Mouse (Mus musculus) hindbrain, embryonic 11.5 days (tissue): ENCODE data around the gene Slc17a1. TPM values are rescaled to one million over a fixed set of nuclear protein-coding genes. Genes with fewer than 3 reads are reported as not detected.

Experiments
- ATAC-seq: fragments of 200-750 bp; cut with Nextera tagmentation; 2 replicates; pipeline ENCODE4 v1.8.0; 2017; ENCODE audit warnings: mild to moderate bottlenecking, moderate TSS enrichment, moderate library complexity; ENCODE audit not compliant: low FRiP score
- DNase-seq: peaks from one replicate; pipeline ENCODE4 v3.0.0-alpha.2; 2015; ENCODE audit warnings: low spot score
- H3K27ac ChIP-seq: fragments of 300-500 bp; sonication (generic); 2 replicates; pipeline ENCODE4 v1.5.1; 2014; ENCODE audit warnings: mild to moderate bottlenecking, low read depth, low read length
- H3K27me3 ChIP-seq: fragments of 300-500 bp; sonication (generic); 2 replicates; pipeline ENCODE4 v1.6.1; 2014; ENCODE audit warnings: mild to moderate bottlenecking, low read length, moderate library complexity, mixed read lengths; ENCODE audit not compliant: control insufficient read depth, insufficient read depth
- H3K36me3 ChIP-seq: fragments of 300-500 bp; sonication (generic); 2 replicates; pipeline ENCODE4 v1.6.1; 2014; ENCODE audit warnings: mild to moderate bottlenecking, low read length, moderate library complexity, mixed read lengths; ENCODE audit not compliant: control insufficient read depth, insufficient read depth
- H3K4me1 ChIP-seq: fragments of 300-500 bp; sonication (generic); replicated peaks from 2 replicates; pipeline ENCODE4 v1.6.1; 2014; ENCODE audit warnings: low read length, mixed read lengths; ENCODE audit not compliant: control insufficient read depth, insufficient read depth
- H3K4me2 ChIP-seq: fragments of 300-500 bp; sonication (generic); replicated peaks from 2 replicates; pipeline ENCODE4 v1.6.1; 2014; ENCODE audit warnings: mild to moderate bottlenecking, low read depth, low read length
- H3K4me3 ChIP-seq: fragments of 300-500 bp; sonication (generic); 2 replicates; pipeline ENCODE4 v1.5.1; 2014; ENCODE audit warnings: low read depth, low read length
- H3K9ac ChIP-seq: fragments of 300-500 bp; sonication (generic); 2 replicates; pipeline ENCODE4 v1.6.1; 2014; ENCODE audit warnings: low read depth, low read length
- H3K9me3 ChIP-seq: fragments of 300-500 bp; sonication (generic); 2 replicates; pipeline ENCODE4 v1.6.1; 2016; ENCODE audit warnings: low read length; ENCODE audit not compliant: control insufficient read depth
- WGBS: fragments of 180-500 bp; shearing (Covaris S2); extraction: QIAGEN DNeasy Blood & Tissue Kit; methylation state at CpG from one replicate; pipeline ENCODE4 v1.1.7; 2014; 5-methylcytosine and 5-hydroxymethylcytosine counted together
- polyA plus RNA-seq: library from polyadenylated mRNA; unstranded; fragments of >200 nt; fragmentation: Nextera tagmentation; extraction: Ambion mirVana; gene quantifications from 2 replicates; pipeline ENCODE4 v1.2.1, GENCODE M21; 2014

Gene Slc17a1
- polyA plus RNA-seq, 1 experiment from 2014 or later = not detected

- H3K9me3 ChIP-seq = no peaks in the 10 kb centered on the region
- WGBS = 88% methylated on average over 2 of the region's 2 CpGs
- H3K9ac ChIP-seq = no peak overlapping the region
- ATAC-seq = no peak
- no peak overlapping the region for H3K4me3 ChIP-seq
- H3K4me2 ChIP-seq = no peak overlapping the region
- no peaks in the 10 kb centered on the region for H3K36me3 ChIP-seq
- no peaks in the 10 kb centered on the region for H3K27me3 ChIP-seq
- H3K27ac ChIP-seq = no peak overlapping the region
- DNase-seq = no peak
- 0 out of 2 replicates have a peak, but pooled peaks cover 2% of the 10 kb centered on the region for H3K4me1 ChIP-seq
Measured at GRCm38 (mm10) chr13:23849299-23849698, 18.3 kb upstream of the Slc17a1 start.

- H3K9ac ChIP-seq = no peak overlapping the region
- H3K4me1 ChIP-seq = 0 out of 2 replicates have a peak, but pooled peaks cover under 1% of the 10 kb centered on the region
- H3K9me3 ChIP-seq = no peaks in the 10 kb centered on the region
- H3K27me3 ChIP-seq = no peaks in the 10 kb centered on the region
- ATAC-seq (no peak), DNase-seq (no peak)
- no peak overlapping the region for H3K4me3 ChIP-seq
- WGBS = 78% methylated on average over 3 of the region's 3 CpGs
- H3K36me3 ChIP-seq = no peaks in the 10 kb centered on the region
- H3K27ac ChIP-seq = no peak overlapping the region
- no peak overlapping the region for H3K4me2 ChIP-seq
Measured at GRCm38 (mm10) chr13:23856401-23856800, 11.1 kb upstream of the Slc17a1 start.

GRCm38 (mm10) chr13:23861815-23862214 lies 5.7 kb upstream of the Slc17a1 start:
- Histone ChIP-seq H3K9ac (no peak overlapping the region), H3K4me3 (no peak overlapping the region), H3K27me3 (no peaks in the 10 kb centered on the region), H3K27ac (no peak overlapping the region), H3K4me2 (no peak overlapping the region), H3K4me1 (no peaks in the 10 kb centered on the region), H3K36me3 (no peaks in the 10 kb centered on the region), H3K9me3 (no peaks in the 10 kb centered on the region)
- ATAC-seq = no peak
- no peak for DNase-seq

DNA sequence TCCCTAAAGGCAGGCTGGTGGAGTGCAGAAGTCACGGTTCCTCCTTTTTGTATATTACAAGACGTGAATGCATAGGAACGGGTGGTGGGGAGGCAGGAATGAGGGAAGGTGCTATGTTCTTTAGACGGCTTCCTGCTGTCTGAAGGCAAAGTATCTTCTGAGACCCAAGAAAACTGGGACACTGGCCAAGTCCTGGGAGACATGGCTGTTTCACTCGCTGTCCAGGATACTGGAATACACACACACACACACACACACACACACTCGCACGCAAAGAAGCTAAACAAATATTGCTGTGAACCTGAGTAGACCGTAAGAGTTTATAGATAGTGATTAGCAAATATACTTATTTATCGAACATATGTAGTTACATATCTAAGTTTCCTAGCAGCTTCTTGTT lies 2.8 kb upstream of the Slc17a1 start:
- H3K27me3 ChIP-seq = no peaks in the 10 kb centered on the region
- WGBS = 91% methylated on average over 9 of the region's 9 CpGs
- no peaks in the 10 kb centered on the region for H3K36me3 ChIP-seq
- ATAC-seq (no peak), DNase-seq (no peak)
- H3K4me2 ChIP-seq = no peak overlapping the region
- H3K9ac ChIP-seq = no peak overlapping the region
- no peaks in the 10 kb centered on the region for H3K4me1 ChIP-seq
- H3K4me3 ChIP-seq = no peak overlapping the region
- no peak overlapping the region for H3K27ac ChIP-seq
- H3K9me3 ChIP-seq = no peaks in the 10 kb centered on the region

- Histone ChIP-seq H3K9ac (no peak overlapping the region), H3K9me3 (no peaks in the 10 kb centered on the region), H3K36me3 (no peaks in the 10 kb centered on the region), H3K4me2 (no peak overlapping the region), H3K27me3 (no peaks in the 10 kb centered on the region), H3K4me1 (no peaks in the 10 kb centered on the region), H3K4me3 (no peak overlapping the region), H3K27ac (no peak overlapping the region)
- no peak for DNase-seq
- 77% methylated on average over 9 of the region's 9 CpGs for WGBS
- no peak for ATAC-seq
Measured at GRCm38 (mm10) chr13:23866086-23866710, 1.4 kb upstream of the Slc17a1 start.

DNA sequence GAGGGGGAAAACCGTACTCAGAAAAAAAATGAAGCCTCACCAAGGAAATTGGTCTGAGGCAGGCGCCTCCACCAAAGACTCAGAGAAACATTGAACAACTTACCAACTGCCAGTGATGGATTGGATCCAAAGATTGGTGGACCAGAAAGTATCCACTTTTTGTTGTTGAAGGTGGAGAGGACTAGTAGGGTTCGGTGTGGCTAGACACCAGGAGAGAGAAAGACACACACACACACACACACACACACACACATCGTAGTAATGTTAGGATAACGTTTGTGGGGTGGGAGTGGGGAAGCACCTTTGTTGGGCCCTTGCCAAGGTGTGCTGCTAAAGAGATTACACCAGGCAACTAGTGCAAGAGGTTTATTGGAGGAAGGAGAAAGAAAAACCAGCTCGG lies 550 bp upstream of the Slc17a1 start:
- Histone ChIP-seq H3K4me2 (no peak overlapping the region), H3K9me3 (no peaks in the 10 kb centered on the region), H3K9ac (no peak overlapping the region), H3K4me1 (no peaks in the 10 kb centered on the region), H3K27ac (no peak overlapping the region), H3K27me3 (no peaks in the 10 kb centered on the region), H3K36me3 (no peaks in the 10 kb centered on the region), H3K4me3 (no peak overlapping the region)
- DNase-seq (no peak), ATAC-seq (no peak)
- WGBS = 90% methylated on average over 6 of the region's 6 CpGs

DNA sequence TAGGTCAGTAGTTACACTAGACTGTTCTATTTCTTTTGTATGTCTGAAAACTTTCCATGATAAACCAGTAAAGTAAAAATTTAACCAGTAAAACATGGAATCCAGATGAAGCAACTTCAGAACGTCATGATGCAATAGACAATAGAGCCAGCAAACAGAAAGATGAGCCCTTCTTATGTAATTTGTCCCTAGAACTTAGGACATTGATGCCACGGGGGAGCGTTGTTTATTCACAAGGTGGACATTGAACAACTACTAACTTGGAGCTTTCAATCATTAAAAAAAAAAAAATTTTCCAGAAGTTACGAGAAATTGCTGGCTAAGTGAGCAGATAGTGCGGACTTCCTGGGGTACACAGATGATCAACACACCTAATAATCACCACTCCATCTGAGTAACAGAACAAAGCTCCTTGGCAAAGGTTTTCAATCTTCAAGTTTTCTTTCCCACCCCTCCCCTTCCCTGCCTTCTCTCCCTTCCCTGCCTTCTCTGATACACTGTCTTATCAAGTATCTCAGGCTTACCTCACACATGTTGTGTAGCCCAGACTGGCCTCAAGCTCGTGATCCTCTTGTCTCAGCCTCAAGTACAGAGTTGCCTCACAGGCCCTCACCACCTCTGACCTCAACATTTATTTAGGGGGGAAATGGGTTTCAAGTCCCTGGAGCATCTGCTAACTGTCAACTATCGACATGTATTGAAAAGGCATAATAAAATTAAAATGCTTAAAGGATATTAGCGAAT lies 1.4 kb downstream of the Slc17a1 start:
- Histone ChIP-seq H3K9me3 (no peaks in the 10 kb centered on the region), H3K27me3 (no peaks in the 10 kb centered on the region), H3K4me2 (no peak overlapping the region), H3K9ac (no peak overlapping the region), H3K4me1 (no peaks in the 10 kb centered on the region), H3K36me3 (no peaks in the 10 kb centered on the region), H3K27ac (no peak overlapping the region), H3K4me3 (no peak overlapping the region)
- DNase-seq (no peak), ATAC-seq (no peak)
- WGBS = 84% methylated on average over 8 of the region's 8 CpGs

DNA sequence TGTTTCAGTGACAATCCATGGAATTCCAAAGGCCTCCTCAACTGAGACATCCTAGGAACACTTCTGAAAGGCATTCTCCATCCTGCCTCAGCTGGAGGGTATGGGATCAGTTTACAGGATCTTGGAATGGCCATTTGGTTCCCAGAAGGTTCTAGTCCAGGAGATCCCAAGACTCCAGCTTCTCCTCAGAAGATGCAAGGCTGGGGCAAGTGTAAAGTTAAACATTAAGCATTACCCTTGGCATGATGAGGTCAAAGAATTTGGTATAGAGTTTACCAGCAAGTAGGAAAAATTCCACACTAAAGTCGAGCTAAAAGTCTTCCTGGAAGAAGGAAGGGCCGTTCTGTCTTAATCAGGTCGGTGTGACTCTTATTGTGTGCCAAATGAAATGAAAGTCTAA lies 2.4 kb downstream of the Slc17a1 start:
- WGBS = 88% methylated on average over 3 of the region's 3 CpGs
- Histone ChIP-seq H3K36me3 (no peaks in the 10 kb centered on the region), H3K9ac (no peak overlapping the region), H3K9me3 (no peaks in the 10 kb centered on the region), H3K4me2 (no peak overlapping the region), H3K27me3 (no peaks in the 10 kb centered on the region), H3K27ac (no peak overlapping the region), H3K4me1 (no peaks in the 10 kb centered on the region), H3K4me3 (no peak overlapping the region)
- ATAC-seq (no peak), DNase-seq (no peak)

DNA sequence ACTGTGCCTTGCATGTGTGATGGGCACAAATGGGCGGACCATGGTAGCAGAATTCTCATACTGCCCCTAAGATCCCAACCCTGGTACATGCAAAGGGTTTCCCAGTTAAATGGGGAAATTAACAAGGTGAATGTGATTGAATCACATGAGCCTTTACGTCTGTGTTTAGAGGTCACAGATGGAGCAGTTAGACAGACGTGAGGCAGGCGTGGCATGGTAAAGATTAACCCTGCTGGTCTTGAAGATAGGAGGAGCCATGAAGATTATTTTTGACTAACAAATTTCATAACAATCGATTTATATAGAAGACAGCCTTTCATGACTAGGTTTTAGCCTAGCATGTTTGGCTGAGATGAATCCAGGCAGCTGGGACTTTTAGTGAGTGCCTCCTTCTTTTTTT lies 5.6 kb downstream of the Slc17a1 start:
- DNase-seq = no peak
- H3K36me3 ChIP-seq = no peaks in the 10 kb centered on the region
- 91% methylated on average over 5 of the region's 5 CpGs for WGBS
- ATAC-seq = no peak
- H3K9me3 ChIP-seq = no peaks in the 10 kb centered on the region
- H3K9ac ChIP-seq = no peak overlapping the region
- no peak overlapping the region for H3K27ac ChIP-seq
- no peak overlapping the region for H3K4me2 ChIP-seq
- no peaks in the 10 kb centered on the region for H3K4me1 ChIP-seq
- no peaks in the 10 kb centered on the region for H3K27me3 ChIP-seq
- no peak overlapping the region for H3K4me3 ChIP-seq
